Mouse (Mus musculus) natural killer cell, adult 2 months (primary cell): ENCODE measurements around the gene Unc5c.

ENCODE experiments used
- DNase-seq, 2 experiments: peaks; one replicate each; pipeline ENCODE4 v3.0.0; 2022; ENCODE audit warnings: low spot score in 2 of 2

The Unc5c gene

DNA sequence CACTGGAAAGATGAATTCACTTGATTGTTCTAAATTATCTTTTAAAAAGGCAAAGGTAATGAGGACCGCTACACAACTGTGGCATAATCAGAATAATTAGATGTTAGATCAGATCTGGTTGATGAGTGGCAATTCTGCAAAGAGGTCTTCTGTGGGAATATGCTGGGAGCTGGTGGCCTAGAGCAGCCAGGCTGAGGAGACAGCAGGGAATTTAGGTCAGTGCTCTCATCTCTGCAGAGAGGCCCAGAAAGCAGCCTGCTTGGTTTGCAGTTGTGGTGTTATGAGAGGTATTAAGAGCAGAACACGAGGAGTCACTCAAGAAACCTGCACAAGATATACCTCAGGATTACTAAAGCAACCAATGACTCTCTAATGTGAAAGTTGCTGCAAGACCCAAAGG lies 133.9 kb downstream of the Unc5c start:
- no peak for DNase-seq

DNA sequence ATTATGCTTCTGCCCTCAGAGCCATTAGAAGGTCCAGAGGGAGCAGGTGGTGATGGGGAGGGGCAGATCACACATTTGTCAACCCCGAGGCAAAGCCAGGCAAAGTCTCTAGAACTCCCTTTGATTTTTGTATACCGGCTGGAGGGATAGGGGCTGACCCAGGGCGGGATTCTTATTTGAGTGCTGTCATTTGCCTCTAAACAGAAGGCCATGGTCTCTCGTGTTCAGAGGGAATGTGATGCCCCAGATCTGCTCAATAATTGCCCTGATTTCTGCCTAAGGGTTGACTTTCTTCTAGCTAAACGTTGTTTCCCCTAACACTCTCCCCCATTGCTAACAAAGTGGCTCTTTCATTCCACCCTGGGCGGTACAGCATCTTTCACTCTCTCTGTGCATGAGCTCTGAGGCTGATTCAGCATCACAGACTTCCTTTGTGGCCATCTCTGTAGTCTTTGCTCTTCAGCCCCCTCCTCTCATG lies 136.1 kb downstream of the Unc5c start:
- DNase-seq: no peak

DNA sequence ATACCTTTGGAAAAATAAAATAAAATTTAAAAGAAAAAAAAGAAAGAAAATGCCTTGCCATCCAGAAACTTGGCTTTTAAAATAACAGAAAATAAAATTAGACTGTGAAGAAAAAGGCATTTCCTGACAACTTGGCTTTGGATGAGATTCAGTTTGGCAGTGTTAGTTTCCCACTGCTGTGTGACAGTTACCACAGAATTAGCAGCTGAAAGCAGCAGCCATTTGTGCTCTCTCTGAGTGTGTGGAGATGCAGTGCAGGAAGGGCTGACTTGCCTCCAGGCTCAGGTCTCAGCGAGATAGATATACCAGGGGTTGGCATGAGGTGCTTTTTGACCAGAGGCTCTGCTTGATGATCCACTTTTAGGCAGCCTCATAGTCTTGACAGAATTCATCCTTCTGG lies 151.7 kb downstream of the Unc5c start:
- DNase-seq: no peak

DNA sequence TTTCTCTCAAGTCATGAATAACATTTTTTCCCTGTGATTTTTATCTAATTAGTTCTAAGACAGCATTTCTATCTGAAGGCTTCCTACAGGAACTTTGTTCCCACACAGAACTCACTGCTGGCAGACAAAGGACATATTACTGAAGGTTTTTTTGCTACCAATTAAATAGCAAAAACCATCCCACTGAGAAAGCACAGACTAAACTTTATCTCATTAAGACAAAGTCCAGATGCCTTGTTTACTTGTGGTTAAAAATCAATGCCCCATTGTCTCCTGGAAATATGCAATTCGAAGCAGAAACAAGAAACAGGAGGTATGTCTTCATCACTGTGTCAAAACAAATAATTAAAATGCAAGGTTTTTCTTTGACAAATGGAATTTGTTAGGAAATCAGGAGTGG lies 153.7 kb downstream of the Unc5c start:
- no peak for DNase-seq

DNA sequence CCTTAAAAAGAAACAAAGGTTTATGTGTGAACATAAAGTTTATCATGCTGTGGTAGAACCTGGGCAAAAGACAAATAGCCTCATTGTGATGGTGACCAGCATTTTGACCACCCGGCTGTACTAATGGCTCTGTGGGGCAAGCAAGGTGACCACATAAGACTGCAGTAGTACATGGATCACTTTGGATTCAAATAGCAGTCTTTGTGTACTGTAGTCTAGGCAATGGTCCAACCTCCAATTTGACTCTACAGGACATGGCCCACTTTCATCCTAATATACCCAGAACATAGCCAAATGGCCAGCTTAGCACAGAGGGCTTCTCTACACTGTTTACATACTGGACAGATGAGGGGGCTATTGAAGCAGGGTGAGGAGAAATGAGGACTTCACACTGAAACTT lies 156.5 kb downstream of the Unc5c start:
- DNase-seq: no peak

DNA sequence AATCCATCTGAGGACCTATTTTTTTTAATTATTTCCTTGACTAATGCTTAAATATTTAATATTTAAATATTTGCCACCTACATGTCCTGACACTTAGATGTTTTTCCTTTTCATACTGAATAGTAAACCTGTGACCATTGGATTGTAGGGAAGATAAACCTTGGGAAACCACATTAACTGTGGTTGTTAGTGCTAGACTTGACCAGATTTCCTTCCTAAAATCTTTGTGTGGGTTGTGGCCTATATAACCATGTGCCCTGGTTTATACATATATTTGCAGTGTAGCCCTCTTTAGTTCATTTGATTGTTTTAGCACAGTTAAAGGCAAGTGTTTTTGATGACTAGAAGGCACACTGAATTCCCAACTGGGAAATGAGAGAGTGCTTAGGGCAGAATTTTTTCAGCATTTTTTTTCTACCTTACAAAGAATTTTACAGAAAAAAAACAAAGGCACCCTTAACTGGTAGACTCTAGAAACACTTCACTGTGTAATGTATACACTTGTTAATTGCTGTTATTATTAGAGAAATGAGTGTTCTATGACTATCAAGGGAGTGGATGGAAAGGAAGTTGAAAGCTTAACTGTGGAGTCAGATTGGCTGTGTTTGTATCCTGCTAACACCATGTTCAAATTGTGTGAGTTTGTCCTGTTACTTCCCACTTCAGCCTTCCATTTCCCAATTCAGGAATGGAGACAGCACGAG lies 162.1 kb downstream of the Unc5c start:
- no peak for DNase-seq

DNA sequence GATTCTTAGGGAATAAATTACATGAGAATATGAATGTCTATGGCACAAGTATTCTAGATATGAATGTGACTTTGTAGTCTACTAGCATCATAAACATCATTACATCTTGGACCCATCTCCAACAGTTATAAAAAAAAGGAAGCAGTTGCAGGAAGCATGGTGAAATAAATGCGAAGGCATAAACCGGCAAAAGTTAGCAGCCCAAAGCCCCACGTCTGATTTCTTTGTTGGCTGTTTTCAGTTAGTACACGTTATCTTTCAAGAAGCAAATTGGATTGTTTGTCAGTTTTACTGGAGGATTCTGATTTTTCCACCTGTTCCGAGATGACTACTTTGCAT lies 162.6 kb downstream of the Unc5c start:
- no peak for DNase-seq

DNA sequence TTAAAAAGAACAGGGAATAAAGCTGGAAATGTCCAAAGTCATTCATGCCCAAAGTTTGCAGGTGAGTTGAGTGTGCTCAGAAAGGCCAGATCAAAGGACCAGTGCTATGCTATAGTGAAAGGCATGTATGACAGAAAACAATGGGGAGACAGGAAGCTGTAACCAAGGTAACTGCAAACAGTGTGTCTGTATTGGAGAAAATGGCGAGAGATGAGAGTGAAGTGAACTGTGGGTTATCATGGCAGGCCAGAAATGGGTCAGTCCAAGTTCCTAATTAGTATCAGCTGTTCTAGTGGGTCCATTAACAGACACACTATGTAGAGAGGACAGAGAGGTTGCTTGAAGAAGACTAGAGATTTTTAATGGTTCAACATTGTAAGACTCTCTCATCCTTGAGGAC lies 164.4 kb downstream of the Unc5c start:
- no peak for DNase-seq

DNA sequence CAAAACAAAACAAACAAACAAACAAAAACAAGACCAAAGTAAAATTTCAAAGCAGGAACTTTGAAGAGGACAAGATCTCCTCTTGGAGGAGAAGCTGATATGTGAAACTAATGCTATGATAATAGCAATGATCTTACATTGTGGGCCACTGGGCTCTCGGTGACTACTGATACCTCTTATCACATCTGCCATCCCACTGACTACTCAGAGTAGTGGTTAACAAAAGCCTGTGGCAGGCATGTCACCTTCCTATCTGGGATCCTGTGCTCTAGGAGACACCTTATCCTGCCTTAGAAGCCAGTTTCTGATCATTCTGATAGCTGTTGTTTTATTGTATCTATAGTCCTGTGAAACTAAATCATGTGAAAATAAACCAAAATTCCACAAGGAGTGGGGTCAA lies 172.9 kb downstream of the Unc5c start:
- no peak for DNase-seq

DNA sequence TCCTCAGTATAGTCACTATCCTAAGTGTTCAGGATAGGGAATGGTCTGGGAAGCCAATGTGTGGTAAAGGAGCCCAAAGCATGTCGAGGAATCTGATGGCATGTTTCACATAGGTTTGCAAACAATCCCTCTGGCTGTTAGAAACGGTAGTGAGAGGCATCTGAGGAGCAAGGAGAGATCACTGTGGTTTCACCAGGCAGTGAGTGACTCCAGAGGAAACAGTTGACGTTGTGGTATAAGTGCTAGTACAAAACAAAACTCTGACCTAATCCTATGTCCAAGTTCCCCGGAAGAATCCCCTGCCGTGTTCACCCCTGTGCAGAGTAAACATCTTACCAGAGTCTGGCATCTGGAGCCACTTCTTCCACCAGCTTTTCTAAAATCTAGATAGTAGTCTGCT lies 179.2 kb downstream of the Unc5c start:
- no peak for DNase-seq

DNA sequence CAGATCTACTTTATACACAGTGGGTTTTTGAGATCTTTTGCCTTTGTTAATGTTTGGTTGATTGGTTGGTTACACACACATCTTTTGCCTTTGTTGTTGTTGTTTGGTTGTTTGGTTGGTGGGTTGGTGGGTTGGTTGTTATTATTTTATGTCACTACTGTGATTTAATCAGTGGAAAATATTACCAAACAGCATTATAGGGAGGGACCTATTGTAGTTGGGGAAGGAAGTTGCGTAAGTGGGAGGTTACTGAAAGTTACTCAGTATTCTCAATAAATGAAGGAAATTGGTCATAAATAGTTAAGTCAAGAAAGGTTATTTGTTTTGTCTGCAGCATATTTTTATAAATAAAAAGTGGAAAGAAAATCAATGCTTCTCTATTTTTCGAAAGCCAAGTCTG lies 181.6 kb downstream of the Unc5c start:
- no peak for DNase-seq

DNA sequence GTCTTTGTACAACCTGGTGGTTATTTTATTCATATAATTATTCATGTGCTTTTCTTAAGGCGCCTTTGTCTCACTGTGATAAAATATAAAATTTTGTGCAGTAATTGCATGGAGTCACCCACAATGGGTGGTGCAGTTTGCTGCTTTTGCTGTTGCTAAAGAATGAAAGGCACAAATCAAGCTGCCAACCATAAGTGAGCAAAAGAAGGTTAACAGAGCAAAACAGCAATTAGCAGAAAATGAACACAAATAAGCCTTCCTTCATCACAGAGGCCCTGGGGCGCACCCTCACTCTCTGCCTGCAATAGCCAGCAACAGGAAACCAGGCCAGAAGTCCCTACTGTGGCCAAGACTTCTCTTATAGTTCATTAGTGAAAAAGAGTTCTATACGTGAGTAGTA lies 185.6 kb downstream of the Unc5c start:
- DNase-seq: no peak

DNA sequence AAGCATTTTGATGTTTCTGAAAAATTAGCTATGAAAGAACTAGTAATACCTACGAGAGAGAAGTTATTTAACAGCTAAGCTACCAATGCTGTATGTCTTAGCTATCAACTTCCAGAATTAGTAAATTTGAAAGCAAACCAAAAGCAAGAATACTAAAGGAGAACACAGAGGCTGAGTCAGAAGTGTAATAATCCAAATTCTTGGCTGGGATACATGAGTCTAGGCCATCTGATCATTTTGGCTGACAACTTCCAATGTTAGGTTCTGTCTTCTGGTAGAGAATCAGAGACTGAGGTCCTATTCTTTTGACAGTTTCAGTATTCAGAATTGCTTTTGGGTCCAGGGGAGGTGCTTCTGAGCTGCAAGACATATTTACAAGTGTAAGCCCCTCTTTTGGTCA lies 188.9 kb downstream of the Unc5c start:
- DNase-seq: no peak

DNA sequence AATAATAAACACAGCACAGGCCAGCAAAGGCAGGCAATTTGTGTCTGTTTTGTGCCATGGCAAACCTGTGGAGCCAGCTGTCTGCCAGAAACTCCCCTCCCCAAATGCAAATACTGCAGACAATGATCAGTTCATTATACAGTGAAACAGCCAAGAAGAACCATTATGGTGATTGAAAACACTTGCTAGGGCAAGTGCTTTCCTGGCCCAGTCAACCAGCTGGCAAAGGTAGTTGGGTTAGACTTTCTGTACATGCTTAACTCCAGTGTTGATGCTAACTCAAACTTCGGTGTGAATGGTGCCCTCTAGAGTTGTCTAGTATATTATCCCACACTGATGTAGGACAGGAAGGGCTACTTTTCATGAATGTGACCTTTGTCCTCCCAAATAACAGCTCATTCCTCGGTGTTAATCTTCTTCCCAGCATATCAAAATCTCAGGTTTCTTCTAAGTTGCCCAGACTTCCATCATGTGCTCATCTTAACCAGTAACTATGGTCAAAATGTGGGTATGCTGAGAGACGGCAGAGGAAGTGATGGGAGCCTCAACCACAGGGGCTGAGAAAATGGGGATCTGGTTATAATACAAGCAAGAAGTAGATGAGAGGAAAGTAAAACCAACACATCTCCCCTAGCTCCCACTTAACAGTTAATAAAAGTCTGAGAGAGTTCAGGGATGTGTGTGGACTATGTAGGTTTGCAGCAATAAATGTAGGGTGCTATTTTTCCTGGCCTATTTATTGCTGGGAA lies 194.2 kb downstream of the Unc5c start:
- DNase-seq: no peak

DNA sequence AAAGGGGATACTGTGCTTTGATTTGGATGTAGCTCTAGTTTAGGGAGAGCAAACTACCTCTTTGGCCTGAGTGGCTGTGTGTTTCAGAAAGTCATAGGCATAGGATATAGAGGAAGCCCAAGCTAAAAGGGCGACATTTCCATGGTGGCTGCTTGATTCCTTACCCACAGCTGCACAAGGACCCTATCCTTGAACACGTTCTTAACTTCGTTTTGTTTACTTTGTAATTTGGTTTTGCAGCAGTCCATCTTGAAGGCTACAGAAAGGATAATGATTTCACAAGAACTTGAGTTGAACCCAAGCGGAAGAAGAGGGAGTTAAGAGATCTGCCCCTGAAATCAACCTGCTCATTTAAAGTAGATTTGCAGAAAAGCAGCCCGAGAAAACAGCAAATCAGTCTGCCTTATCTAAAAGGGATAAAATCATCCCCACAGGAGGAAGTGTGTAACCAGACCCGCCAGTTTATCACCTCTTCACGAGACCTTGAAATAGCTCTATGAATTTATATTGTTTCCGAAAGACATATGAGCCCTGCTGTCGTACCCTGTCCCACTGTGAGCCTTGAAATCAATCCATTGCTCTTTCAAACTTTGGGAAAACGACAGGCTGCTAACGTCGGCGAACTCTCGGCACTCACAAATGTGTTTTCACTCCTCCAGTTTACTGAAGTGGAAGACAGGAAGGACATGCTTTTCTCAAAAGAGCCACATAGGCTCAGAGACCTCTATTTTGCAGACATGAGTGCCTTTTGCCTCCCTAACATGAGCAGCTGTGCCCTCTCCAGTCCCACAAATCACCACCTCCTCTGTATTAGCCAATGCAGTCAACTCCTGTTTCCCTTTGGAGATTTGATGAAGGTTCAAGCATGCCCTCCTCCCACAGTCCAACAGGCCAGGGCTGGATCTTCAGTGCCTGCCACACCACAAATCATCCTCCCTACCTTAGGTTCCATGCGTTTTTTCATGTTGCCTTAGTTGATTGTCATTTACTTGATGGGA lies 195.3 kb downstream of the Unc5c start:
- DNase-seq: no peak

DNA sequence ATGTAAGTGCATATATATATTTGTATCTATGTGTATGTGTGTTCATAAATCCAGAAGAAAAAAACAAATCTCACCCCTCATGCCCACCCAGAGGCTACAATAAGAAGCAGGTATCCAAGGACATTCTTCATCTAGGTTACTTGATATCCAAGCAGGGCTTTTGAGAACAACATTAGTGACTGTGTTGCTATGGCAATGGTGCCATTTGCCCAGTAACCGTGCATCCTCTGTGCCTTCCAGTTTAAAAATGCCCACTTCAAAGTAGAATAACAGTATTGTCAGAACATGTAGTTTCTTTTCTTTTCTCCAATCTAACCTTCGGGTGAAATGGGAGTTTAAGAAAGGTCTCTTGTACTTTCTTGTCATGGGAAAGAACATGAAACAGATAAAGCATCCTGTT lies 224.1 kb downstream of the Unc5c start:
- no peak for DNase-seq

DNA sequence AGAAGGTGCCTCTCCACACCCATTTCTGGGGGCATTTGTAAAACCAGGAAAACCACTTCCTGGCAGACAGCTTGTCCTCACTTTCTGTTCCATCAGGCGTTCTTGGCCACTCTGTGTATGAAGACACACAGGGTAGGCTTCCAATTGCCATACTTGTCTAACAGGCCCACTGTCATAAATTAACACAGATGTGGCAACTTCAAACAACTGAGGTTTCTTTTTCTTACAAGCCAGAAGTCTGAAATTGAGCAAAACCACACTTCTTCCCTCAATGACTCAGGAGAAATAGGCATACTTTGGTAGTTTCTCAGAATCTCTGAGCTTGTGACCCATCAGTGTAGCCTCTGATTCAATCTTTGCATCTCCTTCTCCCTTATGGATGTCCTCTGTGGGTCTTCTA lies 225.7 kb downstream of the Unc5c start:
- no peak for DNase-seq

DNA sequence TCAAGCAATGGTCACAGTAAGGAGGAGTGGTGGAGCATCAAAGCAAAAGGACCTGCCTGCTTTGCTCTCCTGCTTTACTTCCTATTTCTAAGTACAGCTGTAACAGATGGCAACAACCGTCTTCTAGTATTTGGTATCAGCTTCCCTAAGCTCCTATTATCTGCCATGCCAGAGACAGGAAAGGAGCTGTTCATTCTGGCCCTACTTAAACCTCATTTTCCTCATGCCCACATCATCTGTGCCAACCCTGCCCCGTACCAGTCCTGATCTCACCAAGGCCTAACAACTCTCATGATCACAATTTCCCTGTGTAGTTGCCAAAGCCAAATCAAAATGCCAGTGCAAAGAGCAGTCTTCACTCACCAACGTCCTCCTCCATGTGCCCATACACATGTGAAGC lies 226.4 kb downstream of the Unc5c start:
- DNase-seq: no peak

DNA sequence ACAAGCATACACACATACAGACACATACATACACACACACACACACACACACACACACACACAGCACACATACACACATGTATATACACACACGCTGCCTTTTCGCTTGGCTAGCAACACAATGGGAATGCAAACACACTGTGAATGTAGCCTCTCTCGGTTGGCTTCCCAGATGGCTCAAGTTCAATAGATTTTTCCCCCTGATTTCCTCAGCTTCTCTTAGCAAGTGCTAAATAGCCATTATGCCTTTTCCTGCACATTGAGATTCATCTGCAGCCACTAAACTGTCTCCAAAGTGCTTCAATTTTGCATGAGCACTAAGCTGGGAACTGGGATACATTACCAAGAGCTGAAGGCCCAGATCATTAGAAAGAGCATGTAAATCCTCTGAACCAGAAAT lies 226.8 kb downstream of the Unc5c start:
- DNase-seq: no peak

DNA sequence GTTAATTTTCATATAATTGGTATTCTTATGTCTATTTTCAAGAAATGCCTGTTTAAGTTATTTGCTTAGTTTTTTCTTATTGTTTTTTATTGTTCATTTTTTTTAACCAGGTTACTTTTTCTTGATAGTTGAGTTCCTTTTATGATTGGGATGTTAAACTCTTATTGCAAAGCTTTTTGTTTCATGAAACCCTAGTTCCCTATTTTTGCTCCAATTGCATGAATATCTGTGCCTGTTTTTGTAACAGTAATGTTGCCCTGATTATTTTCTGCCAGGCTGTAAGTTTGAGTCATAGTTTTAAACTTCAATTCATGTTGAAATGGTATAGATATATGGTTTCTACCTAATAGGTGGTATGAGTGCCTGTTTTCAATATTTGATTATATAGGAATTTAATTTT lies 234.2 kb downstream of the Unc5c start:
- no peak for DNase-seq

DNA sequence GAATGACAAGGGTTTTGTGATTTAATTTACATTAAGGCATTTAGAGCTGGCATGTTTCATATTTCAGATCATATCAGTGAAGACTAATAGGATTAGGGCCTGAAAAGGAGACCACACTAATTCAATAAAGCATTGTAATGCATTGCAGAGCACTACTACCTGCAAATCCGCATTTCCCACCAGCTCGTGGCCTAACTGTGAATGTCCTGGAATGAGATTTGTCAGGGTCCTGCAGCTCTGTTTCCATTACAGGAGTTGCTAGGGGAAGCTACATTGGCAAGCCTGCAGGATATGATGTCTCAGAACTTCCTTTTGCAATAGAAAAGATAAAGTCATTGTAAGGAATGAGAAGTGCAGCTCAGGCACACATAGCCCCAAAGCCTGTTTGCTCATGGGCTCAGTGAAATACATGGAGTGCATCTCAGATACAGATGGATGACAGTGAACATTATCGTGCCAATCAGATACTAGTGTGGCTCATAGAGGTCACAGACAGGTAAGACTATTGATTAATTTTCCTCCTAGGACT lies 236.4 kb downstream of the Unc5c start:
- no peak for DNase-seq

DNA sequence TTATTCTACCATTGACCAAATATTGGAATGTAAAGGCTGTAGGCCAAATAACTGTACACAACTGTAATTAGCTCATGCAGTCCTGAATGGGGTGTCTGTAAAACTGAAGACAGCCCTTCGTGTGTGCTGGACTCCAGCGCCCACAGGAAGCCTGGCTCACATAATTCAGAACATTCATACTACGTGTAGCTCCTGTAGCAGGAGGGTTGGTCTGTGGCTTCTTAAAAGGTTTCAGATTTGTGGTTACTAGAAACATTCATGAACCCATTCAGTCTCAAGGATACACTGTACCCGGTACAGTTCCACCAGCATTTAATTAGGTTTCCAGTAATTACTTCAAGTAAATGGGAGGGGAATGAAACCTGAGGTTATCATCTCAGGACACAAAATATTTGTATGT lies 246.6 kb downstream of the Unc5c start:
- DNase-seq: no peak
